Mouse (Mus musculus) embryo, embryonic 11.5 days (tissue): ENCODE results near the gene Cdkn2c.

Experiments used
- DNase-seq: peaks from one replicate; pipeline ENCODE4 v3.0.0-alpha.2; 2012; ENCODE audit warnings: low read depth, low spot score

The Cdkn2c gene

GRCm38 (mm10) chr4:109657021-109657850, 9.8 kb downstream of the Cdkn2c start:
- no peak for DNase-seq

DNA sequence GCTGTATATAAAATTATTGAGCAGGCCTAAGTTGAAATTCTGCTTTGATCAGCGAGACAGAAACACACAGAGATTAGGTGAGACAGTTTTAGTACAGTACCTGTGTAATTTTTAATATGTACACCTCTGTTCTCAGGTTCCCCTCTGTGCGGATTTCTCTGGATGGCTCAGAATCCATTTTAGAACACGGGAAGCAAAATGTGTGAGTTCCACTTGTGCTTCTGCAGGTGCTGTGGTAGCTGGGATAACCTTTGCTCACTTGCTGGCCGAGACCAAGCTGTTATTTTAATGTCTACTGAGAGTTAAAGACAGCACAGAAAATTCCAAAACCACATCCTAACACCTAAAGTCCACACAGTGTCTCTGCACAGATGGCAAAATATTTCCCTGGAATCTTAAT, 10.7 kb downstream of the Cdkn2c start:
- no peak for DNase-seq

GRCm38 (mm10) chr4:109655738-109656137, 11.3 kb downstream of the Cdkn2c start:
- DNase-seq: no peak

GRCm38 (mm10) chr4:109654701-109655100, 12.3 kb downstream of the Cdkn2c start:
- no peak for DNase-seq

- DNase-seq: no peak
These were observed 13.7 kb downstream of the Cdkn2c start for GRCm38 (mm10) chr4:109653251-109653650.

DNA sequence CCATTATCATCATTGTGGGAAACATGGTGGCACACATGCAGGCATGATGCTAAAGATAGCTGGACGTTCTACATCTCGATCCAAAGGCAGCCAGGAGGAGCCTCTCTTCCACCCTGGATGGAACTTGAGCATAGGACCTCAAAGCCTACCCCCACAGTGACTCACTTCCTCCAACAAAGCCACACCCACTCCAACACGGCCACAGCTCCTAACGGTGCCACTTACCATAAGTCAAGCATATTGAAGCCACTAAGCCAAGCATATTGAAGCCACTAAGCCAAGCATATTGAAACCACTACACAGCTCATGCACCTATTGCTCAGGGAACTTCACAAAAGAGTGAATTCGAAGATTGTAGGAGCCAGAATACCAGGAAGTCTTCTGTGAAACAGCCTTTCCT, 17.7 kb downstream of the Cdkn2c start:
- DNase-seq: no peak

- no peak for DNase-seq
These were observed 19.7 kb downstream of the Cdkn2c start for GRCm38 (mm10) chr4:109647281-109647680.

DNA sequence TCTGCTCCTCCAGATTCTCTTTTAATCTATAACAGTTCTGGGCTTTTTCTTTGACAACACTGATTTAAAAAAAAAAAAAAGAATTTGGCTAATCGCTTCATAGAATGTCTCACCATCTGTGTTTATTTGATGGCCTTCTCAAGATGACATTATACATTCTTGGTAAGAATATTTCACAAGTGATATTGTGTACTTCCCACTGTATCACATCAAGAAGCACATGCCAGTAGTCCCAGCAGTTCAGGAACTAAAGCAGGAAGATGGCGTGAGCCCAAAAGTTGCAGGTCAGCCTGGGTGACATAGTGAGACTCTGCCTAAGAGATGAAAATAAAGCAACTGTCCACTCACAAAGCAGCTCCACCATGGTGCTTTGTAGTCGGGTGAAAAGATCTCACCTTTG, 25.5 kb downstream of the Cdkn2c start:
- no peak for DNase-seq

DNA sequence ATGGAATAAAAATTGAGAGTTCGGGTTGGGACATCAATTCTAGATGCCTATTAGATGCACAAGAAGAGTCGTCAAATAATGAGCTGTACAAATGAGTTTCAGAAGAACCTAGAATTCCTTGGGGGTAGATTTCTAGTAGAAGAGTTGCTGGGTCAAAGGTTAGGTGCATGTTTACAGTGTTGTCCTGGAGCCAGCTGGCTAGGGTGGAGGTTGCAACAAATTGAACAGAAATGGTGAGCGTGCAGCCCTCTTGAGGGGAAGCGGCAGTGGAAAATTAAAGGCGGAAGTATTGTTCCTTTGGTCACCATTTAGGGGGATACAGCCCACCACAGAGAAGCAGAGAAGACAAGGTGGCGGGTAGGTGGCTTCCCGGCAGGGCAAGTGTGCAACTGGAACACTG, 26.8 kb downstream of the Cdkn2c start:
- DNase-seq: no peak

DNA sequence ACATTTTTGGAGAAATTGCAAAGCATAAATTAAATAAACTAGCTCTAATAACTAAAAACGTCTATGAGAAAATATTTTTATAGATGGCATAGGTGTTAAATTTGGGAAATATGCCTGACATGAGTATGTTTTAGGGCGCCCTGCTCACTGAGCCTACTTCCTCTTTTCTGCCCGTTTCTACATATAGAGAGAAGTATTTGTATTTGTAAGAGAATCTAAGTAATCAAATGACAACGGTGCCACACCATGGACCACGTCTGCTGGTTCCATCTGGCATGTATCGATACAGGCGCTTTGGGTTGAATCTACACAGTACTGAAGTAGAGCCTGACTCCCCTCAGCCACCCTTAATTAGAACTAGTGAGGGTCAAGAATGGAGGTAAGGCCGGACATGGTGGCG, 27.6 kb downstream of the Cdkn2c start:
- DNase-seq: no peak

DNA sequence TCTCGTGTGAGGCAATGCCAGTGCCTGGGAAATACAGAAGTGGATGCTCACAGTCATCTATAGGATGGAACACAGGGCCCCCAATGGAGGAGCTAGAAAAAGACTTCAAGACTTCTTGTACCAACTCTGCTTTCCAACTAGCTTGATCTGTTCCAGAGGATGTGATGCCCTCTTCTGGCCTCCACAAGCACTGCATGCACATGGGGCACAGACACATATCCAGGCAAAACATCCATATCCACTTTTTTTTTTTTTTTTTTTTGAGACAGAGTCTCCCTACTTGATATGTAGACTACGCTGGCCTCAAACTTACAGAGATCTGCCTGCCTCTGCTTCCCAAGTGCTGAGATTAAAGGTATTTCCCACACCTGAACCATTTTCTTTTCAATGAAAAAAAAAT, 32.0 kb downstream of the Cdkn2c start:
- no peak for DNase-seq

GRCm38 (mm10) chr4:109631029-109631428, 36.0 kb downstream of the Cdkn2c start:
- DNase-seq: no peak

GRCm38 (mm10) chr4:109630215-109630614, 36.8 kb downstream of the Cdkn2c start:
- no peak for DNase-seq

- DNase-seq: no peak
These were observed 54.4 kb downstream of the Cdkn2c start for GRCm38 (mm10) chr4:109612596-109612995.
